Mouse (Mus musculus): Measurements from ENCODE around the gene Nup50.

The Nup50 gene

GRCm38 (mm10) chr15:84957851-84958250, 34.6 kb downstream of the Nup50 start:
- no peak for DNase-seq

GRCm38 (mm10) chr15:84958331-84958730, 35.1 kb downstream of the Nup50 start:
- DNase-seq = no peak

GRCm38 (mm10) chr15:84959891-84960290, 36.7 kb downstream of the Nup50 start:
- no peak for DNase-seq

GRCm38 (mm10) chr15:84960692-84961091, 37.5 kb downstream of the Nup50 start:
- DNase-seq = no peak

GRCm38 (mm10) chr15:84962518-84962917, 39.3 kb downstream of the Nup50 start:
- DNase-seq = no peak

- DNase-seq = no peak
These were observed 41.6 kb downstream of the Nup50 start for GRCm38 (mm10) chr15:84964771-84965170.

- DNase-seq = peak; percentile 59
These were observed 42.6 kb downstream of the Nup50 start for GRCm38 (mm10) chr15:84965575-84966360.

- DNase-seq = no peak
These were observed 45.3 kb downstream of the Nup50 start for GRCm38 (mm10) chr15:84968534-84968933.

- peak; percentile 80 for DNase-seq
These were observed 49.8 kb downstream of the Nup50 start for GRCm38 (mm10) chr15:84972860-84973543.

GRCm38 (mm10) chr15:84973544-84973871, 50.3 kb downstream of the Nup50 start:
- no peak for DNase-seq

- DNase-seq = peak; percentile 40
These were observed 52.5 kb downstream of the Nup50 start for GRCm38 (mm10) chr15:84975729-84976128.

- no peak for DNase-seq
These were observed 58.5 kb downstream of the Nup50 start for GRCm38 (mm10) chr15:84981609-84982313.

GRCm38 (mm10) chr15:84982888-84983287, 59.7 kb downstream of the Nup50 start:
- no peak for DNase-seq

- no peak for DNase-seq
These were observed 60.5 kb downstream of the Nup50 start for GRCm38 (mm10) chr15:84983721-84984120.

- DNase-seq = no peak
These were observed 62.4 kb downstream of the Nup50 start for GRCm38 (mm10) chr15:84985516-84986160.

GRCm38 (mm10) chr15:84986171-84987019, 63.2 kb downstream of the Nup50 start:
- DNase-seq = no peak

- no peak for DNase-seq
These were observed 64.0 kb downstream of the Nup50 start for GRCm38 (mm10) chr15:84987020-84987815.

GRCm38 (mm10) chr15:84987874-84988825, 64.9 kb downstream of the Nup50 start, which contains the start of gene 5031439G07Rik:
Gene 5031439G07Rik (minus strand): TSS chr15:84988551.
- DNase-seq = peak; percentile 96

GRCm38 (mm10) chr15:84989098-84989497, 65.9 kb downstream of the Nup50 start:
- DNase-seq = no peak

- no peak for DNase-seq
These were observed 66.6 kb downstream of the Nup50 start for GRCm38 (mm10) chr15:84989771-84990170.
